Mouse (Mus musculus) MEL (cell line): ENCODE results near the gene Trpd52l3. TPM values are rescaled to one million over a fixed set of nuclear protein-coding genes. Genes with fewer than 3 reads are reported as not detected.

Source experiments
- DNase-seq: peaks from one replicate; pipeline ENCODE4 v3.0.0; 2011; ENCODE audit warnings: low read depth, low spot score
- H3K27ac ChIP-seq: 2 replicates; pipeline ENCODE4 v1.5.1; 2012; ENCODE audit warnings: low read depth, mild to moderate bottlenecking, control low read depth, low read length, moderate library complexity; ENCODE audit not compliant: control insufficient read depth
- H3K27me3 ChIP-seq, 2 experiments: fragments of 150-350 bp in 1 of 2; sonication (generic) in 1 of 2; 2 replicates each; pipeline ENCODE4 v1.6.1; 2012; ENCODE audit warnings: low read length in 2 of 2, mild to moderate bottlenecking in 2 of 2, improper control_type of control experiment in 1 of 2, moderate library complexity in 1 of 2; ENCODE audit not compliant: insufficient read depth in 2 of 2, control insufficient read depth in 1 of 2
- H3K36me3 ChIP-seq, 2 experiments: 2 replicates each; pipeline ENCODE4 v1.6.1; 2012 to 2014; ENCODE audit warnings: low read length in 2 of 2, improper control_type of control experiment in 1 of 2, inconsistent platforms in 1 of 2, mild to moderate bottlenecking in 1 of 2; ENCODE audit not compliant: insufficient read depth in 2 of 2, control insufficient read depth in 1 of 2
- H3K4me1 ChIP-seq, 2 experiments: fragments of 150-350 bp in 1 of 2; sonication (generic) in 1 of 2; 2 replicates each; pipeline ENCODE4 v1.6.1; 2012; ENCODE audit warnings: low read length in 2 of 2, improper control_type of control experiment in 1 of 2, mild to moderate bottlenecking in 1 of 2; ENCODE audit not compliant: insufficient read depth in 2 of 2, control insufficient read depth in 1 of 2
- H3K4me3 ChIP-seq, 2 experiments: fragments of 150-350 bp in 1 of 2; sonication (generic) in 1 of 2; 2 replicates each; pipeline ENCODE4 v1.5.1; 2012; ENCODE audit warnings: low read depth in 2 of 2, low read length in 2 of 2, mild to moderate bottlenecking in 2 of 2, moderate library complexity in 2 of 2, control low read depth in 1 of 2, improper control_type of control experiment in 1 of 2; ENCODE audit not compliant: control insufficient read depth in 1 of 2, insufficient read depth in 1 of 2
- H3K79me2 ChIP-seq: 2 replicates; pipeline ENCODE4 v1.6.1; 2012; ENCODE audit warnings: mild to moderate bottlenecking, low read length, moderate library complexity; ENCODE audit not compliant: control insufficient read depth, poor library complexity, insufficient read depth
- H3K9ac ChIP-seq: 2 replicates; pipeline ENCODE4 v1.6.1; 2012; ENCODE audit warnings: low read depth, mild to moderate bottlenecking, control low read depth, low read length, moderate library complexity; ENCODE audit not compliant: control insufficient read depth, poor library complexity, severe bottlenecking
- H3K9me3 ChIP-seq: fragments of 150-350 bp; sonication (generic); replicated peaks from 2 replicates; pipeline ENCODE4 v1.6.1; 2012; ENCODE audit warnings: mild to moderate bottlenecking, low read length, improper control_type of control experiment, moderate library complexity; ENCODE audit not compliant: insufficient read depth
- CHD1 ChIP-seq: IDR thresholded peaks from 2 replicates; pipeline ENCODE4 v1.6.1; 2012; ENCODE audit warnings: low read depth, mild to moderate bottlenecking, inconsistent platforms, low read length, improper control_type of control experiment
- CHD2 ChIP-seq: IDR thresholded peaks from 2 replicates; pipeline ENCODE4 v1.6.1; 2011; ENCODE audit warnings: low read length, improper control_type of control experiment
- CTCF ChIP-seq, 3 experiments: IDR thresholded peaks in 2 of 3; conservative IDR thresholded peaks in 1 of 3; 2 replicates each; pipeline ENCODE4 v1.5.1; 2011 to 2012; ENCODE audit warnings: low read length in 3 of 3, low read depth in 2 of 3, mild to moderate bottlenecking in 2 of 3, improper control_type of control experiment in 1 of 3, inconsistent platforms in 1 of 3, mixed read lengths in 1 of 3, moderate library complexity in 1 of 3; ENCODE audit not compliant: control insufficient read depth in 1 of 3, insufficient read depth in 1 of 3, poor library complexity in 1 of 3, severe bottlenecking in 1 of 3
- ELF1 ChIP-seq: IDR thresholded peaks from 2 replicates; pipeline ENCODE4 v1.6.1; 2014; ENCODE audit warnings: low read depth, mild to moderate bottlenecking, inconsistent platforms, low read length, improper control_type of control experiment, moderate library complexity
- EP300 ChIP-seq, 2 experiments: IDR thresholded peaks; 2 replicates each; pipeline ENCODE4 v1.6.1; 2011; ENCODE audit warnings: improper control_type of control experiment in 2 of 2, low read length in 2 of 2, low read depth in 1 of 2, mild to moderate bottlenecking in 1 of 2
- GATA1 ChIP-seq: IDR thresholded peaks from 2 replicates; pipeline ENCODE4 v1.6.1; 2011; ENCODE audit warnings: low read depth, low read length, improper control_type of control experiment
- MXI1 ChIP-seq: IDR thresholded peaks from 2 replicates; pipeline ENCODE4 v1.6.1; 2011; ENCODE audit warnings: mild to moderate bottlenecking, low read depth, low read length, improper control_type of control experiment
- MYC ChIP-seq: IDR thresholded peaks from 2 replicates; pipeline ENCODE4 v1.6.1; 2011; ENCODE audit warnings: low read depth, mild to moderate bottlenecking, low read length, improper control_type of control experiment, moderate library complexity
- NELFE ChIP-seq: IDR thresholded peaks from 2 replicates; pipeline ENCODE4 v1.6.1; 2011; ENCODE audit warnings: low read depth, low read length, improper control_type of control experiment
- POLR2A ChIP-seq, 2 experiments: IDR thresholded peaks; 2 replicates each; pipeline ENCODE4 v1.6.1; 2011 to 2012; ENCODE audit warnings: low read length in 2 of 2, mild to moderate bottlenecking in 2 of 2, control low read depth in 1 of 2, improper control_type of control experiment in 1 of 2, low read depth in 1 of 2, moderate library complexity in 1 of 2; ENCODE audit not compliant: control insufficient read depth in 1 of 2, insufficient read depth in 1 of 2, poor library complexity in 1 of 2
- POLR2AphosphoS2 ChIP-seq: IDR thresholded peaks from 2 replicates; pipeline ENCODE4 v1.6.1; 2011; ENCODE audit warnings: low read length, improper control_type of control experiment
- ZC3H11A ChIP-seq: IDR thresholded peaks from 2 replicates; pipeline ENCODE4 v1.6.1; 2012; ENCODE audit warnings: low read depth, mild to moderate bottlenecking, inconsistent platforms, low read length, improper control_type of control experiment
- ZNF384 ChIP-seq: IDR thresholded peaks from 2 replicates; pipeline ENCODE4 v1.6.1; 2012; ENCODE audit warnings: low read depth, mild to moderate bottlenecking, inconsistent platforms, low read length, improper control_type of control experiment
- polyA plus RNA-seq, 2 experiments: library from polyadenylated mRNA; stranded (reverse) in 1 of 2; unstranded in 1 of 2; fragments of >175 nt in 1 of 2; fragments of >200 nt in 1 of 2; gene quantifications; 2 replicates each; pipeline versions ENCODE4 v1.2.1 to v1.2.4; 2012; ENCODE audit warnings: low replicate concordance in 2 of 2, low read depth in 1 of 2; ENCODE audit not compliant: insufficient read length in 2 of 2, insufficient read depth in 1 of 2, missing spikeins in 1 of 2
- total RNA-seq: library from RNA; depleted of rRNA; stranded (reverse); fragments of 300-350 nt; gene quantifications from 2 replicates; pipeline ENCODE4 v1.2.3, GENCODE M21; 2012

Gene Trpd52l3
- total and polyA plus RNA-seq, 3 experiments, result not detected

- TF ChIP-seq CHD2, result no peak
- no peak for TF ChIP-seq NELFE
Observed at GRCm38 (mm10) chr19:29955454-29955853, 48.1 kb upstream of the Trpd52l3 start (continued).

- no peaks in the 10 kb centered on the region for H3K79me2 ChIP-seq
- no peak overlapping the region for H3K9ac ChIP-seq
- H3K36me3 ChIP-seq, result no peaks in the 10 kb centered on the region
- H3K9me3 ChIP-seq, result no peaks in the 10 kb centered on the region
- H3K27me3 ChIP-seq, result no peaks in the 10 kb centered on the region; a peak in 2 of 4 replicates
- TF ChIP-seq CTCF (IDR thresholded peaks at IDR 0.05 in 2 of 3, conservative IDR thresholded peaks at IDR 0.05 in 1 of 3; ENCODE audit: control insufficient read depth in 1 of 3, insufficient read depth in 1 of 3, low read depth in 2 of 3, low read length in 3 of 3, poor library complexity in 1 of 3, severe bottlenecking in 1 of 3), result no peak
- no peak for TF ChIP-seq GATA1
- TF ChIP-seq CHD1, result no peak
- H3K4me1 ChIP-seq, result peaks cover 0 to 1% of the 10 kb centered on the region in 2 experiments; a peak in 2 of 4 replicates
- no peak overlapping the region for H3K27ac ChIP-seq
- no peak overlapping the region for H3K4me3 ChIP-seq
- DNase-seq, result no peak
Observed at GRCm38 (mm10) chr19:29960906-29961305, 42.7 kb upstream of the Trpd52l3 start.

- H3K36me3 ChIP-seq, result no peaks in the 10 kb centered on the region
- H3K9ac ChIP-seq, result no peak overlapping the region
- no peak for DNase-seq
- H3K79me2 ChIP-seq, result no peaks in the 10 kb centered on the region
- no peak for TF ChIP-seq ELF1
- TF ChIP-seq MYC, result no peak
- no peak for TF ChIP-seq POLR2A (IDR thresholded peaks at IDR 0.05; ENCODE audit: control insufficient read depth in 1 of 2, insufficient read depth in 1 of 2, low read depth in 1 of 2, low read length in 2 of 2, poor library complexity in 1 of 2)
- TF ChIP-seq POLR2AphosphoS2, result no peak
- TF ChIP-seq ZC3H11A, result no peak
- no peak for TF ChIP-seq MXI1
- no peak for TF ChIP-seq ZNF384
- no peak overlapping the region for H3K4me3 ChIP-seq
- H3K27ac ChIP-seq, result no peak overlapping the region
- no peaks in the 10 kb centered on the region for H3K9me3 ChIP-seq
- H3K4me1 ChIP-seq, result no peaks in the 10 kb centered on the region
- no peaks in the 10 kb centered on the region; a peak in 2 of 4 replicates for H3K27me3 ChIP-seq
Observed at GRCm38 (mm10) chr19:29961842-29962241, 41.7 kb upstream of the Trpd52l3 start.

GRCm38 (mm10) chr19:29963598-29964092, 39.9 kb upstream of the Trpd52l3 start:
- no peak overlapping the region for H3K4me3 ChIP-seq
- no peaks in the 10 kb centered on the region for H3K4me1 ChIP-seq
- no peak for DNase-seq
- no peak overlapping the region for H3K27ac ChIP-seq
- TF ChIP-seq CHD1, result no peak
- TF ChIP-seq ZNF384, result peak; percentile 89
- TF ChIP-seq GATA1, result peak; percentile 54; the same call in 1 of the 2 replicates
- TF ChIP-seq EP300 (IDR thresholded peaks at IDR 0.05; ENCODE audit: low read depth in 1 of 2, low read length in 2 of 2), result peak in 1 of 2 experiments; percentile 30; a peak in 1 of 4 replicates
- no peaks in the 10 kb centered on the region for H3K9me3 ChIP-seq
- no peak overlapping the region for H3K9ac ChIP-seq
- H3K79me2 ChIP-seq, result no peaks in the 10 kb centered on the region
- no peaks in the 10 kb centered on the region for H3K36me3 ChIP-seq
- no peaks in the 10 kb centered on the region; a peak in 1 of 4 replicates for H3K27me3 ChIP-seq
